Mouse (Mus musculus) thymus, postnatal 25 days (tissue): ENCODE measurements around the gene Gm17490.

Experiments
- DNase-seq: peaks from one replicate; pipeline ENCODE4 v3.0.0; 2022

Gene Gm17490

GRCm38 (mm10) chr2:11625890-11626289 lies at the start of gene Gm17490:
Gm17490 (minus strand) TSS chr2:11626264.
- no peak for DNase-seq

DNA sequence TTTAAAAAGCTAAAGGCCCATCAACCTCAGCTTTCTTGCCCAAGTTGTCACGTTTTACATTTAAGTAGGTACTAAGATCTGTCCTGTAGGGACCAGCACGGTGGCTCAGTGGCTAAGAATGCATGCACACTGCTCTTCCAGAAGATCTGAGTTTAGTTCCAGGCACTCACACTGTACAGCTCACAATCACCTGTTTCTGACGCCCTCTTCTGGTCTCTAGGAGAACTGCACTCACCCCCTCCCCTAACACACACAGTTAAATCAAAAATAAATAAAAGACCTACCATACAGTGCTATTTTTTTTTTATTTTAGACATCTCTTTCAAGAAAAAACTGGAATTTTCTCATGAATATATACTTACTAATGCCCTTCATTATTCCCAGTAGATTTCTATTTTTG lies 46.1 kb upstream of the Gm17490 start:
- peak; percentile 75 for DNase-seq

GRCm38 (mm10) chr2:11665326-11665725 lies 39.3 kb upstream of the Gm17490 start:
- DNase-seq, result no peak

DNA sequence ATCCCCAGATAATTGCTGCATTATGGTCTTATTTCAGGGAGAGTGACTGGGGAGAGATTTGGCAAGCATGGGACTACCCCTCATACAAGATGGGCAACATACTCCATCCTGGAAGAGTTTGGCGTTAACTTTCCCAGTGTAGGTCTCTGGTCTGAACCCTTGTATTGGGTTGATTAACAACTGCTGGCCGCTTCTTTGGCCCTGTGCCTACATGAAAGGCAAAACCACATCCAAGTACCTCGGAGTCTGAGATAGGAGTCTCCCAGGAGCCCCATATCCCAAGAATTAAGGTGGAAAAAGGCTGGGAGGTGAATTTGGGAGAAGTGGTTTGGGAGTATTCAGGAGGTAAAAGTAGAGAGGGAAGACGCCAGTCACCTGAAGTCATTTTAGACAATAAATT lies 38.7 kb upstream of the Gm17490 start:
- DNase-seq, result no peak

DNA sequence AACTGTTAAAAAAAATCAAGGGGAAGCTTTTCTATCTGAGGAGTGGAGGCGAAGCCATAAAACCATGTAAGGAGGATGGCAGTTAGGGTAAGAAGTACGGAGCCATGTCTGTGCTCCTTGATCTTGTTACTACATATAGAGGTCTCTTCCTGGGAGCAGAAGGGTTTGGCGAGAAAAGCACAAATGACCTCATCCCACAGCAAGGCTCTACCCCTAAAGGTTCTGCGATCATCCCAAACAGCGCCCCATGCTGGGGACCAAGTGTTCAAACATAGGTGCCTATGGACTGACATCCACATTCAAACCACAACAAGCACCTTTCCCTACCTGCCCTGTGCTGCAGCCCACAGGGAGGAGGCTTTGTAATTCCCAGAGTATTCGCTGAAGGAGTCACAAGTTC lies 38.3 kb upstream of the Gm17490 start:
- DNase-seq, result peak; percentile 54

DNA sequence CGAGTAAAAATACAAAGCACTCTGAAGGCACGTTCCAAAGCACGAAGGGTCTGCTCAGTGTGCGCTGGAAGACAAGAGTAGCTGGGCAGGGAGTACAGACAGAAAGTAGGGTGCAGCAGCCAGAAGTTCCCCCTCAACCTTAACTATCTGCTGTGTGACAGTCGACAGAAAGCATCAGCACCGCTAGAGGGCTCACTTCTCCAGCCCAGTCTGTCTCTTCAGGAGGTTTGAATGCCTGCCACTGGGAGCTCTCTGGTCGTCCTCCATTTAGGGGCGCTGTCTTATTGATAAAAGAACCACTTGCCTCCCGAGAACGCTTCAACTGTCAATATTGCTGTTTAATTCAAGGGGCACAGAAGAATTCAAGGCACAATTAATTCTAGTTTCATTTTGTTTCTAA lies 37.9 kb upstream of the Gm17490 start:
- DNase-seq, result peak; percentile 92

DNA sequence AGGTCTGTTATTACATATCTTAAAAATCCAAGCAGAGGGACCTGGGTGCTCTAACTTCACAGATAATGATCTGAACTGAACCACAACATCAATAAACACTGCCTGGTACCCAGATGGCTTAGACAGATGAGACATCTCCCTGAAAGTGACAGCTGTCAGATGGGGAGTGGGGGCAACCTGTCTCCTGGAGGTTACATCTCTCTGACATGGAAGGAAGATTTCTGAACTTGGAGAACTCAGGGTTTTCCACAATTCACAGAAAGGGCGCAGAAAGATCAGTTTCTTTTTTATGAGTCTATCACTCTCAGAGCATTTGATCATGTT lies 36.8 kb upstream of the Gm17490 start:
- peak; percentile 29 for DNase-seq

DNA sequence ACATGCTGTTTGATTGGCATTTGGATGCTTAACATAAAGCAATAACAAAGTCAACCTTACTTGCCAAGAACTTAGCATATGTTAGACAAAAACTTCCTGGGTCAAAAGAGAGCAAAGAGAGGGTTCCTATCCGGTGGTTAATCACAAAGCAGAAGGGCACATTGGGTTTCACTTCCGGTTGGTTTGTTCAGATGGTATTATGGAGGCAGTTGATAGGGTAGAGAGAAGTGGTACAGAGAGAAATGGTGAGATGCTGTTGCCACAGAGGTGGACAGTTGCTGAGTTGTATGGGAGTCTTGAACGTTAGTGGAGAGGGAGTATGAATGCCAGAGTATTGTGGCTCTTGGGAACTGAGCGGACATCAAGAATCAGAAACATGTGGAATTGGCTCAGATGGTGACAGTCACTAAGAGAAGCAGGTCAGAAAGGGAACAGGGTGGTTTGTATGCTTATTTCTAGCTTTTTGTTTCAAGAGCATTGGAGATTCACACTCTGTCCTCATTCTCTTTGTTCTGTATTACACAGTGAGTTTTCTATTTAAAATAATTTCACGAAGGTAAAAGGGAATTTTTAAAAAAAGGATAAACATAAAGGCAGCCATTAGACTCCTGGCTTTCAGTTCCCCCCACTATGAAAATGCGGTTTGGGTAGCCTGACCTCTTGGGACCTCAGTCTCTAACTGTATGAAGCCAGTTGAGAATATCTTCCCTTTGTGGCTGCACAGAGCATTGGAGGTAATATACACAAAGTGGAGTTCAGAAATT lies 36.3 kb upstream of the Gm17490 start:
- DNase-seq, result no peak

- no peak for DNase-seq
These were observed 33.2 kb upstream of the Gm17490 start for GRCm38 (mm10) chr2:11659263-11659662.

GRCm38 (mm10) chr2:11657581-11657980 lies 31.5 kb upstream of the Gm17490 start:
- DNase-seq, result peak; percentile 44

DNA sequence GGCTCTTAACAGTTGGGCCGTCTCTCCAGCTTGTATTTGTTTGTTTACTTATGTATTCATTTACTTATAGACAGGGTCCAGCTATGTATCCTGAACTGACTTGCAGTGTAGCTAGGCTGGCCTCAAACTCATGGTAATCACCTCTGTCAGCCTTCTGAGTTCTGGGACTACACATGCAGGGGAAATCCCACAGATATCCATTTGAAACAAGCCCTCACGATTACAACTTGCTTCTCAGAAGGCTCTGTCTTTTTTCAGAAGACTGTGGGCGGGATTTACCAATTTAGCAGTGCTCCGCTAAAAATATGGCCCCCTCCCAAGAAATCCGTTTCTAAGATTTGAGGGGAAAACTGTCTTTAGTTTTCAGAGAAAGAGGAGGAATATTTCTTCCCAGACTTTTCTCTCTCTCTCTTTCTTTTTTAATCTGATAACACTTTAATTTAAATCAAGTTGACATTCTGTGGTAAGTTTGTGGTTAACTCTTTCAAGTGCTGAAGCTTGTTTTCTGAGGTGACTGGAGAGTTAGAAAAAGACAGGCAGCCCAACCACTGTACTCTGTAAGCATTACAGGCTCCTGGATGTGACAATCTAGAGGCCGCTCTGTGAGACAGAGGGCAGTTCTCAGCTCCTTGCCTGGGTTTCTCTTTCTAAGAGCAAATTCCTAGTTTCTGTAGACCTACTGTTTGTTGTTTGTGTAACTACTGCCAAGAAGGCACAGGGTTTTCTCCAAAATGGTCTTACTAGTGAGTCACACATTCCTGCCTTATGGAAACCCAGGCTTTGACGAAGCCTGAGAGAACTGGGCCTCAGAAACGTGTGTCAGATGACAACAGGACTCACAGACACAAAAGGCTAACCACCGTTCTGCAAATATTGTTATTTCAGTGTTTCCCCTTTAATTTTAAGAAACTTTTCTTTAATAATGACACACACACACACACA lies 29.2 kb upstream of the Gm17490 start:
- peak; percentile 30 for DNase-seq

- DNase-seq, result no peak
These were observed 27.7 kb upstream of the Gm17490 start for GRCm38 (mm10) chr2:11653780-11654179.

DNA sequence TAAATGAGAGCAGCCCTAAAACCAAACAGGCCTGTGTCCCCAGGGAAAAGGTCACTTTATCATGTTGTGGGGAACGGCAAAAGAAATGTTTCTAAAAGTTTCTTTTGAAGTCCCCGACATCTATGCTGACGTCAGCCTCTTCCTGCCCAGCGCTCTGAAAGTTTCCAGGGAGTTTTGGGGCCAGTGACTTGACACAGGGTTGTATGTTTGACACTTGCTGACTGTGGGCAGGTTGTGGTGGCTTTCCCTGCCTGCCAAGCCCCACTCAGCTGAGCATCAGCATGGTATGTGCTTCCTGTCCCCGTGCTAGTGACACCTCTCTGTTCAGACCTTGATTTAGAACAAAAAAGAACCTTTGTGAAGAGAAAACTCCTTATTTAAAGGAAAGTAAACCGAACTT lies 27.3 kb upstream of the Gm17490 start:
- DNase-seq, result peak; percentile 68

DNA sequence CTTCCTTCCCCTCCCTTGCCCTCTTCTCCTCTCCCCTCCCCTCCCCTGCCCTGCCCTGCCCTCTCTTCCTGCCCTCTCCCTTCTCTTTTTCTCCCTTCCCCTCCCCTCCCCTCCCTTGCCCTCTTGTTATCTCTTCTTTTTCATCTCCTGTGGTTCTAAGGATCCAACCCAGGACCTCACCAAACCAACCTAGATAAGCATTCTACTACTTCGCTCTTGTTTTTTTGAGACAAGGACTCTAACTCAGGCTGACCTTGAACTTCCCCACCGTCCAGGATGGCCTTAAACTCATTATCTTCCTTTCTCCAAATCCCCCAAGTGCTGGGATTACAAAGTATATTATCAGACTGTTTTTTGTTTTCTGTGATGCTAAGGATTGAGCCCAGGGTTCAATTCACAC lies 26.7 kb upstream of the Gm17490 start:
- no peak for DNase-seq

DNA sequence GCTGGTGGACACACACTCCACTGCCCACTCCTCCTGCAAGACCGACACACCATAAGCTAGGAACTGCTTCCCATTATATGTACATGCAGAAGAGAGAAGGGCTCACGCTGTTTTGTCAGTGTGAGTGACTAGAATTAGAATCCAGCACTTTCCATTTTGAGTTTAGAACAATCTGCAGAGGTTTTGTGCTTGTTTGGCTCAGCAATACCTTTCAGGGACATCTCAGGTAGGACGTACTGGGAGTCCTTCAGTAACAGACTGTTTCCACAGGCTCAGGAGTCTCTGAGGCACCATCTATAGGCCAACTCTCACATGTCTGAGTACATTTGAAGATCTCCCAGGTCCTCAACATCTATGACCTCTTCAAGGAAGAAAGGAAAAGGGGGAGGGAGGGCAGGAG lies 26.1 kb upstream of the Gm17490 start:
- DNase-seq, result no peak

GRCm38 (mm10) chr2:11651476-11651875 lies 25.4 kb upstream of the Gm17490 start:
- no peak for DNase-seq

GRCm38 (mm10) chr2:11645297-11645696 lies 19.2 kb upstream of the Gm17490 start:
- no peak for DNase-seq

GRCm38 (mm10) chr2:11644057-11644456 lies 18.0 kb upstream of the Gm17490 start:
- DNase-seq, result no peak

GRCm38 (mm10) chr2:11642451-11642941 lies 16.4 kb upstream of the Gm17490 start, which contains the start of gene Il2ra:
Il2ra (plus strand) TSS chr2:11642807.
- DNase-seq, result no peak

GRCm38 (mm10) chr2:11637115-11637514 lies 11.1 kb upstream of the Gm17490 start:
- DNase-seq, result peak; percentile 61

DNA sequence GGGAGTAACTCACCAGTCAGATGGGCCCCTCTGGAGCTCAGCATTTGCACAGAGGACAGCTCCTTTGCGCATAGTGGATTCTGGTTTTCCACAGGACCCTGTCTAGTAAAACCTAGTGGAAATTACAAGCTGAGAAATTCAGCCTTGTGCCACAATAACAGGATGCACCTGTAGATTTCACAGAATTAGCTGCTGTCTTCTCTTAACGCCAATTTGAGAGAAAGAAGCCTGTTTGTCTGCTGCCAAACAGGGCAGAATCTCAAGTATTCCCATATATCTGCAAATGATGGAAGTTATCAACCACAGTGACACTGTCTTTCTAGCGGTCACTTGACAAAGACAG lies 10.0 kb upstream of the Gm17490 start:
- DNase-seq, result peak; percentile 54

GRCm38 (mm10) chr2:11635471-11636137 lies 9.5 kb upstream of the Gm17490 start:
- peak; percentile 62 for DNase-seq

GRCm38 (mm10) chr2:11635035-11635434 lies 9.0 kb upstream of the Gm17490 start:
- no peak for DNase-seq
